Mouse (Mus musculus) intestine, embryonic 14.5 days (tissue): ENCODE measurements around the gene Zdhhc1. TPM values are rescaled to one million over a fixed set of nuclear protein-coding genes. Genes with fewer than 3 reads are reported as not detected.

ENCODE experiments used
- ATAC-seq: fragments of 200-750 bp; cut with Nextera tagmentation; replicated peaks from 2 replicates; pipeline ENCODE4 v1.8.0; 2017; ENCODE audit warnings: low read depth, moderate number of reproducible peaks, moderate TSS enrichment, moderate library complexity; ENCODE audit not compliant: low FRiP score, low TSS enrichment
- DNase-seq: peaks from one replicate; pipeline ENCODE4 v3.0.0-alpha.2; 2018; ENCODE audit warnings: low spot score
- H3K27ac ChIP-seq: fragments of 300-500 bp; sonication (generic); 2 replicates; pipeline ENCODE4 v1.5.1; 2014; ENCODE audit warnings: low read depth, mild to moderate bottlenecking, control low read depth
- H3K27me3 ChIP-seq: fragments of 300-500 bp; sonication (generic); replicated peaks from 2 replicates; pipeline ENCODE4 v1.6.1; 2014; ENCODE audit warnings: low read length, control low read depth; ENCODE audit not compliant: control insufficient read depth, insufficient read depth
- H3K36me3 ChIP-seq: fragments of 300-500 bp; sonication (generic); 2 replicates; pipeline ENCODE4 v1.6.1; 2014; ENCODE audit warnings: low read length, control low read depth; ENCODE audit not compliant: control insufficient read depth, insufficient read depth
- H3K4me1 ChIP-seq: fragments of 300-500 bp; sonication (generic); replicated peaks from 2 replicates; pipeline ENCODE4 v1.6.1; 2014; ENCODE audit warnings: low read length, control low read depth, mixed read lengths; ENCODE audit not compliant: control insufficient read depth, insufficient read depth
- H3K4me2 ChIP-seq: fragments of 300-500 bp; sonication (generic); 2 replicates; pipeline ENCODE4 v1.6.1; 2014; ENCODE audit warnings: low read length
- H3K4me3 ChIP-seq: fragments of 300-500 bp; sonication (generic); 2 replicates; pipeline ENCODE4 v1.5.1; 2014; ENCODE audit warnings: low read depth, low read length, control low read depth, mixed read lengths
- H3K9ac ChIP-seq: fragments of 300-500 bp; sonication (generic); 2 replicates; pipeline ENCODE4 v1.6.1; 2014; ENCODE audit warnings: mild to moderate bottlenecking, low read length
- H3K9me3 ChIP-seq: fragments of 300-500 bp; sonication (generic); 2 replicates; pipeline ENCODE4 v1.6.1; 2016; ENCODE audit warnings: low read length, control low read depth; ENCODE audit not compliant: control insufficient read depth
- WGBS: fragments of 180-500 bp; shearing (Covaris S2); extraction: QIAGEN DNeasy Blood & Tissue Kit; methylation state at CpG from one replicate; pipeline ENCODE4 v1.1.7; 2014; 5-methylcytosine and 5-hydroxymethylcytosine counted together
- polyA plus RNA-seq: library from polyadenylated mRNA; unstranded; fragments of >200 nt; fragmentation: Nextera tagmentation; extraction: Ambion mirVana; gene quantifications from 2 replicates; pipeline ENCODE4 v1.2.1, GENCODE M21; 2014

Gene Zdhhc1
- polyA plus RNA-seq, 1 experiment from 2014 or later, result 25.2 TPM

- DNase-seq, result no peak
- Histone ChIP-seq H3K4me3 (no peak overlapping the region), H3K4me1 (no peaks in the 10 kb centered on the region), H3K27me3 (no peaks in the 10 kb centered on the region), H3K27ac (no peak overlapping the region), H3K4me2 (no peak overlapping the region), H3K36me3 (no peaks in the 10 kb centered on the region), H3K9ac (no peak overlapping the region), H3K9me3 (no peaks in the 10 kb centered on the region)
- 40% methylated on average over 12 of the region's 12 CpGs for WGBS
- no peak for ATAC-seq
These were observed 13.5 kb upstream of the Zdhhc1 start for GRCm38 (mm10) chr8:105509997-105510735.

GRCm38 (mm10) chr8:105508758-105509157 lies 12.1 kb upstream of the Zdhhc1 start:
- Histone ChIP-seq H3K9ac (no peak overlapping the region), H3K27ac (no peak overlapping the region)
- 50% methylated on average over 2 of the region's 2 CpGs for WGBS

GRCm38 (mm10) chr8:105506977-105507376 lies 10.3 kb upstream of the Zdhhc1 start:
- WGBS, result 57% methylated on average over 6 of the region's 6 CpGs
- Histone ChIP-seq H3K9ac (no peak overlapping the region), H3K9me3 (no peaks in the 10 kb centered on the region), H3K4me1 (no peaks in the 10 kb centered on the region), H3K27me3 (no peaks in the 10 kb centered on the region), H3K36me3 (no peaks in the 10 kb centered on the region), H3K27ac (no peak overlapping the region), H3K4me2 (no peak overlapping the region), H3K4me3 (no peak overlapping the region)
- DNase-seq (no peak), ATAC-seq (no peak)

More at GRCm38 (mm10) chr8:105508758-105509157, 12.1 kb upstream of the Zdhhc1 start:
- Histone ChIP-seq H3K9me3 (no peaks in the 10 kb centered on the region), H3K4me1 (no peaks in the 10 kb centered on the region), H3K27me3 (no peaks in the 10 kb centered on the region), H3K4me2 (no peak overlapping the region), H3K4me3 (no peak overlapping the region), H3K36me3 (no peaks in the 10 kb centered on the region)
- no peak for ATAC-seq
- DNase-seq, result no peak

DNA sequence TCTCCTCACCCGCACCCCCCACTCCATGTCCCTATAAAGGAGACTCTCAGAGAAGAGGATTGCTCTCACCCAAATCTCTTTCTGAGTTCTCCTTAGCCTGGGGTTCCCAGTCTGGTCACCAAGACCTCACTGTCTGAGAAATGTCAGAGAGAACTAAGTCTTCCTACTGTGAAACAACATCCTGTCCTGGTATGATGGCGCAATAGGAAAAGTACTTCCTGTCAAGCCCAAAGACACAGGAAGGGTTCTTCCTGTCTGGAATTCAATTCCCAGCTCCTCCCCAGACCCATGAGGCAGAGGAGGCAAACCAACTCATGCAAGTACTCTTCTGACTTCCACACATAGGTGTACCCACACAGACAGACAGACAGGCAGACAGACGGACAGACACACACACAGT lies 7.9 kb upstream of the Zdhhc1 start:
- no peak for ATAC-seq
- Histone ChIP-seq H3K9me3 (no peaks in the 10 kb centered on the region), H3K4me3 (no peak overlapping the region), H3K4me2 (no peak overlapping the region), H3K27ac (no peak overlapping the region), H3K36me3 (no peaks in the 10 kb centered on the region), H3K9ac (no peak overlapping the region), H3K27me3 (no peaks in the 10 kb centered on the region), H3K4me1 (no peaks in the 10 kb centered on the region)
- 91% methylated on average over 3 of the region's 3 CpGs for WGBS
- no peak for DNase-seq

DNA sequence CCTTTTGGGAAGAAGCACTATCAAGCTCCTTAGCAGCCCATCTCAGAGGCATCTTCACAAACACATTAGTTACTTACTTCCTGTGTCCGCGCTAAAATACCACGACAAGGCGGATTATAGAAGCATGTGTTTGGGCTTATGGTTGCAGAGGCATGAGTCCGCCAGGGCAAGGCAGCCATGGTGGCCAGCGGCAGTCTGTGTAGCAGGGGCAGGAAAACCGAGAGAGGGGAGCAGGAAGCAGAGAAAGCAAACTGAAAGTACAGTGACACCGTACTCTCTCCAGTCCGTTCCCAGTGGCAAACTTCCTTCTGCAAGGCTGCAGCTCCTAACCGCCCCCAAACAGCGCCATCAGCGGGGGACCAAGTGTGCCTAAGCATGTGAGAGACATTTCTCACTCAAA lies 3.1 kb upstream of the Zdhhc1 start:
- DNase-seq, result no peak
- no peak overlapping the region for H3K4me2 ChIP-seq
- no peaks in the 10 kb centered on the region for H3K27me3 ChIP-seq
- H3K9me3 ChIP-seq, result no peaks in the 10 kb centered on the region
- WGBS, result 68% methylated on average over 12 of the region's 12 CpGs
- H3K36me3 ChIP-seq, result no peaks in the 10 kb centered on the region
- no peak for ATAC-seq
- H3K27ac ChIP-seq, result no peak overlapping the region
- H3K4me3 ChIP-seq, result no peak overlapping the region
- no peak overlapping the region for H3K9ac ChIP-seq
- H3K4me1 ChIP-seq, result peaks cover 12% of the 10 kb centered on the region; the same call in 1 of the 2 replicates

GRCm38 (mm10) chr8:105495350-105496302 lies 1.1 kb downstream of the Zdhhc1 start:
- WGBS, result 43% methylated on average over 17 of the region's 17 CpGs
- peak overlapping the region; percentile 88 for H3K4me3 ChIP-seq
- H3K9ac ChIP-seq, result peak overlapping the region; percentile 91
- ATAC-seq, result no peak
- no peak for DNase-seq
- no peaks in the 10 kb centered on the region for H3K27me3 ChIP-seq
- no peak overlapping the region for H3K27ac ChIP-seq
- peaks cover 16% of the 10 kb centered on the region; the same call in 1 of the 2 replicates for H3K4me1 ChIP-seq
- peak overlapping the region; percentile 87 for H3K4me2 ChIP-seq
- H3K36me3 ChIP-seq, result no peaks in the 10 kb centered on the region
- no peaks in the 10 kb centered on the region for H3K9me3 ChIP-seq

DNA sequence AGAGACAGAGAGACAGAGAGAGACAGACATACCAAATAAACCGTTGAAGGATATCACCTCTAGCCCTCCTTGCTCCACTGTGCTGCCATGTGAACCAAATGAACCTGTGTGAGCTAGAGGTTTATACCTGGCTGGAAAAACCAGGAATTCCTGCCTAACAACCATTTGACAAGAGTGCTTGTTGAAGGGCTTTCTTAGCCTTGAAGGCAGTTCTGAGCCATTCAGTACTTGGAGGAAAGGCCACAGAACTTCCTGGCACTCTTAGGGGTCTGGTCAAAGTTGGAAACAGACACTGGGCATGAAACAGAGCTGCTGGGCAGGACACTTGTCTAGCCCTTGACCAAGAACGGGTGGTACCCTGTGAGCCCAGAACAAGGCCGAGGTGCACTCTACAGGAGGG lies 2.1 kb downstream of the Zdhhc1 start:
- no peak for DNase-seq
- no peak overlapping the region for H3K4me2 ChIP-seq
- no peak overlapping the region for H3K27ac ChIP-seq
- no peaks in the 10 kb centered on the region for H3K27me3 ChIP-seq
- H3K9me3 ChIP-seq, result no peaks in the 10 kb centered on the region
- WGBS, result 76% methylated on average over 3 of the region's 3 CpGs
- H3K9ac ChIP-seq, result no peak overlapping the region
- peaks cover 16% of the 10 kb centered on the region; the same call in 1 of the 2 replicates for H3K4me1 ChIP-seq
- ATAC-seq, result no peak
- no peak overlapping the region for H3K4me3 ChIP-seq
- no peaks in the 10 kb centered on the region for H3K36me3 ChIP-seq

DNA sequence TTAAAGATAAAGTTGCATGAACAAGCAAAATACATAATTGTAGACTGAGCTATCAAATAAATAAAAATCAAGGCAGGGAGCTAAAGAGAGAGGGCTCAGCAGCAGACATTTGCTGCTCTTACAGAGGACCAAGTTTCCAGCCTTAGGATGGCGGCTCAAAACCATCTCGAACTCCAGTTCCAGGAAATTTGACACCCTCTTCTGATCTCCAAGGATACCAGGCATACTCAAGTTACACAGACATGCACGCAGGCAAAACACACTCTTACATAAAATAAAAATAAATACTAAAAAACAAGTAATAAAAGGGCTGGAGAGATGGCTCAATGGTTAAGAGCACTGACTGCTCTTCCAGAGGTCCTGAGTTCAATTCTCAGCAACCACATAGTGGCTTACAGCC lies 3.2 kb downstream of the Zdhhc1 start:
- peaks cover 16% of the 10 kb centered on the region; the same call in 1 of the 2 replicates for H3K4me1 ChIP-seq
- DNase-seq, result no peak
- no peak overlapping the region for H3K4me2 ChIP-seq
- H3K27ac ChIP-seq, result no peak overlapping the region
- WGBS, result 32% methylated on average over 3 of the region's 3 CpGs
- H3K9me3 ChIP-seq, result no peaks in the 10 kb centered on the region
- no peak overlapping the region for H3K4me3 ChIP-seq
- no peak for ATAC-seq
- no peak overlapping the region for H3K9ac ChIP-seq
- H3K27me3 ChIP-seq, result no peaks in the 10 kb centered on the region
- H3K36me3 ChIP-seq, result no peaks in the 10 kb centered on the region
